Mouse (Mus musculus): ENCODE results near the gene Grik4.

DNA sequence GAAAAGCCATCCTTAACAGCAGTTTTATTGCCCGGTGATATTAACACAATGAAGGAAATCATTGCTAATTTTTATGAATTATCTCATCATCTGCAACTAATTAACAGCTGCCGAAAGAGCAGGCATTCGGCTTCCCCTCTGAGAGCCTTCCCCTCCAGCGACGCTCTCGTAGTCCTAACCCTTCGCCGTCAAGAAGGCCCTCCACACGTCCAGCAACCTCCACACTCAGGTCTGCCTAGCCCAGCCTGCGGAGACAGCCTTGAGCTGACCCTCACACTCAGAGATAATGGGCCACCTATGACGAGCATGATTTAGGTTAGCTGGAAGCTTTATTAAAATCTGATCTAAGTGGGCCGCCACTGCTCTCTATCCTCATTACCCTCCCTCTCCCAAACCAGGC is 152.5 kb downstream of the Grik4 start:
- TF ChIP-seq GATA1 (IDR thresholded peaks at IDR 0.05; ENCODE audit: borderline replicate concordance, low read length), result no peak
- TF ChIP-seq FLI1 (IDR thresholded peaks at IDR 0.05; ENCODE audit: low read length), result no peak
